Mouse (Mus musculus) stomach, postnatal 0 days (tissue): ENCODE results near the gene Arfgef3.

ENCODE experiments used
- CTCF ChIP-seq: IDR thresholded peaks from 2 replicates; pipeline ENCODE4 v1.5.1; 2016; ENCODE audit warnings: antibody characterized with exemption, low read depth, mild to moderate bottlenecking, moderate library complexity
- EP300 ChIP-seq: optimal IDR thresholded peaks from 2 replicates; pipeline ENCODE3; 2016; ENCODE audit warnings: antibody characterized with exemption

- TF ChIP-seq CTCF = no peak
- TF ChIP-seq EP300 = no peak
Measured at GRCm38 (mm10) chr10:18681385-18681954, 62.3 kb downstream of the Arfgef3 start.
